Mouse (Mus musculus): ENCODE data around the gene Gm10491. TPM values are rescaled to one million over a fixed set of nuclear protein-coding genes. Genes with fewer than 3 reads are reported as not detected.
A peak's percentile ranks its signal among the peaks of the same experiment; 100 is the strongest.
"Not testable (repeated sequence)": the region's sequence is repeated elsewhere in the genome, so short reads cannot be mapped to it uniquely, and the experiment has no call there.

The Gm10491 gene
- polyA plus RNA-seq, 1 experiment from 2014 or later = not detected

DNA sequence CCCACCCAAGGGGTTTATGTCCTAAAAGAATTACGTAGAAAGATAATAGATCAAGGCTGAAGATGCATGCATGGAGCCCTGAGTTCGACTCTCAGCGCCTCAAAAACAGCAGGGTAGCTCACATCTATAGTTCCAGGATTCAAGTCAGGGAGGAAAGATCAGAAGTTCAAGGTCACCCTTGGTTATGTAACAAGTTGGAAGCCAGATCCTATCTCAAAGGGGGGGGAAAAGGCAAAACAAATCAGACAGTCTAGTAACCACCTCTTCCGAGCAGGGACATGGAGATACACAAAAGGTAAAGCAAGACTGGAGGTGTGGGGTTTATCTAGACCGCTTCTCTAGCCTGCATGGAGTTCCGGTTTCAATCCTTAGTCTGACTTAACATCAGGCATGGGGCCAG, 18.6 kb upstream of the Gm10491 start:
- no peaks in the 10 kb centered on the region for H3K36me3 ChIP-seq (ENCODE audit: control insufficient read depth, insufficient read depth)
- H3K27ac ChIP-seq (ENCODE audit: low read length) = no peak overlapping the region
- no peaks in the 10 kb centered on the region for H3K9me3 ChIP-seq (replicated peaks; ENCODE audit: control insufficient read depth, low read length)
- WGBS (ENCODE audit: insufficient replicate concordance) = 55% methylated on average over 6 of the region's 6 CpGs
- no peaks in the 10 kb centered on the region; the same call in 1 of the 2 replicates for H3K4me1 ChIP-seq (ENCODE audit: control insufficient read depth, low read depth, low read length)
- no peak for ATAC-seq (ENCODE audit: low read depth)
- no peak overlapping the region for H3K9ac ChIP-seq (ENCODE audit: low read depth, low read length)
- H3K4me2 ChIP-seq (ENCODE audit: low read depth, low read length) = no peak overlapping the region
- no peak overlapping the region for H3K4me3 ChIP-seq (ENCODE audit: low read depth, low read length)
- H3K27me3 ChIP-seq (ENCODE audit: control insufficient read depth, insufficient read depth, low read depth, low read length) = peaks cover 70% of the 10 kb centered on the region

DNA sequence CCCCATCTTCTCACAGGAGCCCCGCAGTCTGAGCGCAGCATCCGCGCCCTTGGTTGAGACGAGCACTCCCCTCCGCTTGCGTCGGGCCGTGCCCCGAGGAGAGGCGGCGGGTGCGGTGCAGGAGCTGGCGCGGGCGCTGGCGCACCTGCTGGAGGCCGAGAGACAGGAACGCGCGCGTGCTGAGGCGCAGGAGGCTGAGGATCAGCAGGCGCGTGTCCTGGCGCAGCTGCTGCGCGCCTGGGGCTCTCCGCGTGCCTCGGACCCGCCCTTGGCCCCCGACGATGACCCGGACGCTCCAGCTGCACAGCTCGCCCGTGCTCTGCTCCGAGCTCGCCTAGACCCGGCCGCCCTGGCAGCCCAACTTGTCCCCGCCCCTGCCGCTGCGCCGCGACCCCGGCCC, 14.4 kb upstream of the Gm10491 start:
- Histone ChIP-seq H3K27me3 (ENCODE audit: control insufficient read depth, insufficient read depth, low read depth, low read length) (peaks cover 76% of the 10 kb centered on the region), H3K9ac (ENCODE audit: low read depth, low read length) (no peak overlapping the region), H3K4me3 (ENCODE audit: low read depth, low read length) (no peak overlapping the region), H3K36me3 (ENCODE audit: control insufficient read depth, insufficient read depth) (no peaks in the 10 kb centered on the region), H3K27ac (ENCODE audit: low read length) (no peak overlapping the region), H3K9me3 (replicated peaks; ENCODE audit: control insufficient read depth, low read length) (no peaks in the 10 kb centered on the region), H3K4me2 (ENCODE audit: low read depth, low read length) (peak overlapping the region; percentile 9; the same call in 1 of the 2 replicates), H3K4me1 (ENCODE audit: control insufficient read depth, low read depth, low read length) (no peaks in the 10 kb centered on the region; the same call in 1 of the 2 replicates)
- WGBS (ENCODE audit: insufficient replicate concordance) = 17% methylated on average over 47 of the region's 48 CpGs
- ATAC-seq (ENCODE audit: low read depth) = no peak

DNA sequence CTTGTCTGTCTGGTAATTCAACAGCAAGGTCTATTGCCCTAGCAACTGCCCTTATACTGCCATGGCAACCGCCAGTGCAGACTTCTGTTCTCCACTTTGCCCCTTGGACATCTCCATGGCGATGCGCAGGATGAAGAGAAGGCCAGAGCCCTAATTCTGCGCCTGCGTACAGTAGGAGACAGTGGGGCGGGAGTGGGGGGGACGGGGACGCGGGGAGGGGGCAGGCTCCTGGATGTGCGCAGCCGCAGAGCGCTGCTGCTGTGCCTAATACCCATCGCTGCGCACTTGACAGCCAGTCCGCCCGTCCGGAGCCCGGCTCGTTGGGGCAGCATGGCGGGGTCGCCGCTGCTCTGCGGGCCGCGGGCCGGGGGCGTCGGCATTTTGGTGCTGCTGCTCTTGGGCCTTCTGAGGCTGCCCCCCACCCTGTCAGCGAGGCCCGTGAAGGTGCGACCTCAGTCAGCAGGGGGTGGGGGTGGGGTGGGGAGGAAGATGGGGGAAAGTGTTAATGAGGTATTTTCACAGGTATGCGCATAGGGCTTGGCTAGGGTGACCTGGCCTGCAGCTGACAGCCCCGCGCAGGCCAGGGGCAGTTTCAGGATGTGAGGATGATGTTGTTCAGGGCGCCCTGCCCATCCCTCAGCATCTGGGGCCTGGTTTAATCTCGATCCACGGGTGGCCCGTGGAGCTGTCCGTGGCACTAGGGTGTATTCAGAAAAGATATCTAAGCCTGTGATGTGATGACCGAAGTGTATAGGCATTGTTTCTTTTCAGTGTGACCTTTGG, 12.2 kb upstream of the Gm10491 start, which contains the start of gene Pcsk1n:
Gene Pcsk1n (plus strand): TSS at position 222 of the 783 bp plus-strand sequence.
- 17% methylated on average over 38 of the region's 40 CpGs for WGBS (ENCODE audit: insufficient replicate concordance)
- Histone ChIP-seq H3K9ac (ENCODE audit: low read depth, low read length) (no peak within 1 kb of the TSS), H3K4me2 (ENCODE audit: low read depth, low read length) (no peak within 1 kb of the TSS), H3K4me1 (ENCODE audit: control insufficient read depth, low read depth, low read length) (no peaks in the 10 kb centered on the region; the same call in 1 of the 2 replicates), H3K4me3 (ENCODE audit: low read depth, low read length) (no peak within 1 kb of the TSS), H3K27ac (ENCODE audit: low read length) (no peak within 1 kb of the TSS), H3K9me3 (replicated peaks; ENCODE audit: control insufficient read depth, low read length) (no peaks in the 10 kb centered on the region), H3K27me3 (ENCODE audit: control insufficient read depth, insufficient read depth, low read depth, low read length) (peaks cover 61% of the 10 kb centered on the region), H3K36me3 (ENCODE audit: control insufficient read depth, insufficient read depth) (no peaks in the 10 kb centered on the region)
- no peak for ATAC-seq (ENCODE audit: low read depth)

DNA sequence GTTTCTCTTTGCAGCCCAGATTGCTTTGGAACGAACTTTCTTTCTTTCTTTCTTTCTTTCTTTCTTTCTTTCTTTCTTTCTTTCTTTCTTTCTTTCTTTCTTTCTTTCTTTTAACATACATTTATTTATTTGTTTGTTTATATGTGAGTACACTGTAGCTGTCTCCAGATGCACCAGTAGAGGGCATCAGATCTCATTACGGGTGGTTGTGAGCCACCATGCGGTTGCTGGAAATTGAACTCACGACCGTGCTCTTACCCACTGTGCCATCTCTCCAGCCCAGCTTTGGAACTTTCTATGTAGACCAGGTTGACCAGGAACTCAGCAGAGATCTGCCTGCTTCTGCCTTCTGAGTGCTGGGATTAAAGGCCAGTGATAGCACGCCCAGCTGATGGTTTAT, 10.3 kb upstream of the Gm10491 start:
- H3K4me3 ChIP-seq (ENCODE audit: low read depth, low read length); H3K4me2 ChIP-seq (ENCODE audit: low read depth, low read length); H3K9ac ChIP-seq (ENCODE audit: low read depth, low read length); H3K9me3 ChIP-seq (replicated peaks; ENCODE audit: control insufficient read depth, low read length); H3K4me1 ChIP-seq (ENCODE audit: control insufficient read depth, low read depth, low read length); ATAC-seq (ENCODE audit: low read depth); H3K36me3 ChIP-seq (ENCODE audit: control insufficient read depth, insufficient read depth); H3K27ac ChIP-seq (ENCODE audit: low read length): not testable (repeated sequence)
- WGBS (ENCODE audit: insufficient replicate concordance) = 52% methylated on average over 6 of the region's 6 CpGs
- H3K27me3 ChIP-seq (ENCODE audit: control insufficient read depth, insufficient read depth, low read depth, low read length) = peaks cover 42% of the 10 kb centered on the region

DNA sequence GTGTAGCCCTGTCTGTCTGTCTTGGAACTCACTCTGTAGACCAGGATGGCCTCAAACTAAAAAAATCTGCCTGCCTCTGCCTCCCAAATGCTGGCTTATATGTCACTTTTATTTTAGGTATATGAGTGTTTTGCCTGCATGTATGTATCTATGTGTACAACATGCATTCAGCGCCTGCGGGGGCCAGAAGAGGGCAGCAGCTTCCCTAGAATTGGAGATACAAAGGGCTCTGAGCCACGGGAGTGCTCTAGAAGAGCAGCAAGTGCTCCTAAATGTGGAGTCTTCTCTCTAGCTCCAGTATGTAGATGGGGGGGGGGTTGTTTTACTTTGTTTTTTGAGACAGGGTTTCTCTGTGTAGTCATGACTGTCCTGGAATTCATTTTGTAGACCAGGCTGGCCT, 8.0 kb upstream of the Gm10491 start:
- H3K27ac ChIP-seq (ENCODE audit: low read length); H3K4me2 ChIP-seq (ENCODE audit: low read depth, low read length); H3K4me1 ChIP-seq (ENCODE audit: control insufficient read depth, low read depth, low read length); H3K36me3 ChIP-seq (ENCODE audit: control insufficient read depth, insufficient read depth); H3K9ac ChIP-seq (ENCODE audit: low read depth, low read length); H3K9me3 ChIP-seq (replicated peaks; ENCODE audit: control insufficient read depth, low read length); H3K4me3 ChIP-seq (ENCODE audit: low read depth, low read length); ATAC-seq (ENCODE audit: low read depth): not testable (repeated sequence)
- WGBS (ENCODE audit: insufficient replicate concordance) = 18% methylated on average over 3 of the region's 3 CpGs
- peaks cover 19% of the 10 kb centered on the region for H3K27me3 ChIP-seq (ENCODE audit: control insufficient read depth, insufficient read depth, low read depth, low read length)

DNA sequence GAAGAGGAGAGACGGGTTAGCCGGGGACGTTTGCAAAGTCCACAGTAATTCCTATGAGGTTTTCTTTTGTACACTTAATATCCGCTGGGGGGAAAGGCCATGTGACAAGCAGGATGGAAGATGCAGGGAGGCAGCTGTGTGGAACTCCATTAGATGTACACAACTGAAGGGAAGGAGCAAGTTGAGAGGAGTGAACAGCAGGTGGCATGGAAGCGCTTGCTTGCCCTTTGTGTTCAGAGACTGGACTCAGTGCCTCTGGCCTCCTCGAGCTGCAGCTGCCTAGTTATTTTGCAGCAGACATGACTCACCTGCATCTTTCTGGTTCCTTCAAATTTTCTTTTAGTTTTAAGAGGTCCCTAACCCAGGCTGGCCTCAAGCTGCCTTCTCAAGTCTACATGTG, 2.8 kb upstream of the Gm10491 start:
- no peaks in the 10 kb centered on the region for H3K27me3 ChIP-seq (ENCODE audit: control insufficient read depth, insufficient read depth, low read depth, low read length)
- H3K4me1 ChIP-seq (ENCODE audit: control insufficient read depth, low read depth, low read length) = no peaks in the 10 kb centered on the region
- no peak overlapping the region for H3K27ac ChIP-seq (ENCODE audit: low read length)
- H3K9ac ChIP-seq (ENCODE audit: low read depth, low read length) = no peak overlapping the region
- no peaks in the 10 kb centered on the region for H3K9me3 ChIP-seq (replicated peaks; ENCODE audit: control insufficient read depth, low read length)
- no peak overlapping the region for H3K4me3 ChIP-seq (ENCODE audit: low read depth, low read length)
- no peaks in the 10 kb centered on the region for H3K36me3 ChIP-seq (ENCODE audit: control insufficient read depth, insufficient read depth)
- H3K4me2 ChIP-seq (ENCODE audit: low read depth, low read length) = no peak overlapping the region
- no peak for ATAC-seq (ENCODE audit: low read depth)
- WGBS (ENCODE audit: insufficient replicate concordance) = 49% methylated on average over 6 of the region's 6 CpGs

DNA sequence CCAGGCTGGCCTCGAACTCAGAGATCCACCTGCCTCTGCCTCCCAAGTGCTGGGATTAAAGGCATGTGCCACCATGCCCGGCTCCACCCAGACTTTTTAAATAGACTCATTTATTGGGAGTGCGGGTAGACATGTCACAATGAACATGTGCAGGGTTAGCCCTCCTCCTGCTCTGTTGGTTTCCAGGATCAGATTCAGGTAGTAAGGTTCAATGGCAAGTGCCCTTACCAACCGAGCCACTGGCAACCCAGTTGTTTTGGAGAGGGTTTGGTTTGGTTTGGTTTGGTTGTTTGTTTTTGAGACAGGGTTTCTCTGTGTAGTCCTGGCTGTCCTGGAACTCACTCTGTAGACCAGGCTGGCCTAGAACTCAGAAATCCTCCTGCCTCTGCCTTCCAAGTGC, 1.6 kb upstream of the Gm10491 start, which contains the start of gene Gm10490:
Gene Gm10490 (plus strand): TSS at position 301 of the 400 bp plus-strand sequence.
- not testable (repeated sequence) for H3K4me2 ChIP-seq (ENCODE audit: low read depth, low read length); H3K4me3 ChIP-seq (ENCODE audit: low read depth, low read length); H3K27ac ChIP-seq (ENCODE audit: low read length); H3K36me3 ChIP-seq (ENCODE audit: control insufficient read depth, insufficient read depth); H3K4me1 ChIP-seq (ENCODE audit: control insufficient read depth, low read depth, low read length); H3K27me3 ChIP-seq (ENCODE audit: control insufficient read depth, insufficient read depth, low read depth, low read length); ATAC-seq (ENCODE audit: low read depth); H3K9ac ChIP-seq (ENCODE audit: low read depth, low read length); H3K9me3 ChIP-seq (replicated peaks; ENCODE audit: control insufficient read depth, low read length)
- 71% methylated on average over 4 of the region's 4 CpGs for WGBS (ENCODE audit: insufficient replicate concordance)

DNA sequence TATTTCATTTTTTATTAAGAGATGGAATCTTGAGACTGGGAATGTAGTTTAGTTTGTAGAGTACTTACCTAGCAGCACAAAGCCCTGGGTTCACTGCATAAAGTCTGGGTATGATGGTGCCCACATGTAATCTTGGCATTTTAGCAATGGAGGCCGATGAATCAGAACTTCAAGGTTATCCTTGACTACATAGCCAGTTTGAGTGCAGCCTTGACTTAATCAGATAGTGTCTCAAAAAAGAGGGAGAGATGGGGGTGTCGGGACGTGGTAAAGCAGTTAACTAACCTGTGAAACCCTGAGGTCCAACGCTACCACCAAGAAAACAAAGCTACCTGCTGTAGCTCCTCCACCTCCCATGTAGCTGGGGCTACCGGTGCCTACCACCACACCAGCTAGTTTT, 3.2 kb downstream of the Gm10491 start:
- Histone ChIP-seq H3K4me1 (ENCODE audit: control insufficient read depth, low read depth, low read length) (no peaks in the 10 kb centered on the region; the same call in 1 of the 2 replicates), H3K9ac (ENCODE audit: low read depth, low read length) (no peak overlapping the region), H3K9me3 (replicated peaks; ENCODE audit: control insufficient read depth, low read length) (no peaks in the 10 kb centered on the region), H3K27me3 (ENCODE audit: control insufficient read depth, insufficient read depth, low read depth, low read length) (no peaks in the 10 kb centered on the region), H3K4me3 (ENCODE audit: low read depth, low read length) (no peak overlapping the region), H3K36me3 (ENCODE audit: control insufficient read depth, insufficient read depth) (no peaks in the 10 kb centered on the region), H3K4me2 (ENCODE audit: low read depth, low read length) (no peak overlapping the region), H3K27ac (ENCODE audit: low read length) (no peak overlapping the region)
- WGBS (ENCODE audit: insufficient replicate concordance) = 71% methylated on average over 5 of the region's 5 CpGs
- no peak for ATAC-seq (ENCODE audit: low read depth)
